Mouse (Mus musculus) cerebellum, adult 9-11 months (tissue): ENCODE measurements at regions not wholly inside any gene's neighbourhood (a gene's known extent, or its start where the extent isn't known, plus 50 kb on each side); places are given as distances from the start of the nearest gene placed in this dataset.

ENCODE experiments used
- DNase-seq: peaks from one replicate; pipeline ENCODE4 v3.0.0; 2022

- no peak for DNase-seq
Measured at GRCm38 (mm10) chr12:25215266-25215665, 118.3 kb upstream of the Id2 start.

- no peak for DNase-seq
Measured at GRCm38 (mm10) chr12:25213782-25214478, 117.0 kb upstream of the Id2 start.

- no peak for DNase-seq
Measured at GRCm38 (mm10) chr12:25211331-25211730, 114.4 kb upstream of the Id2 start.

- DNase-seq: no peak
Measured at GRCm38 (mm10) chr12:25210597-25210996, 113.7 kb upstream of the Id2 start.

GRCm38 (mm10) chr12:25209333-25209728, 112.4 kb upstream of the Id2 start:
- no peak for DNase-seq

GRCm38 (mm10) chr12:25208670-25209332, 111.9 kb upstream of the Id2 start:
- no peak for DNase-seq

GRCm38 (mm10) chr12:25203371-25204067, 106.6 kb upstream of the Id2 start:
- DNase-seq: no peak

- no peak for DNase-seq
Measured at GRCm38 (mm10) chr12:25200161-25200560, 103.2 kb upstream of the Id2 start.

- no peak for DNase-seq
Measured at GRCm38 (mm10) chr12:25197757-25198156, 100.8 kb upstream of the Id2 start.

GRCm38 (mm10) chr12:25196022-25196421, 99.1 kb upstream of the Id2 start:
- DNase-seq: no peak

GRCm38 (mm10) chr12:25192216-25192615, 95.3 kb upstream of the Id2 start:
- no peak for DNase-seq

GRCm38 (mm10) chr12:25190360-25190759, 93.4 kb upstream of the Id2 start:
- no peak for DNase-seq

- DNase-seq: no peak
Measured at GRCm38 (mm10) chr12:25189174-25189761, 92.3 kb upstream of the Id2 start.

- DNase-seq: no peak
Measured at GRCm38 (mm10) chr12:25188556-25188955, 91.6 kb upstream of the Id2 start.

- DNase-seq: no peak
Measured at GRCm38 (mm10) chr12:25187216-25187615, 90.3 kb upstream of the Id2 start.

- no peak for DNase-seq
Measured at GRCm38 (mm10) chr12:25182680-25183079, 85.7 kb upstream of the Id2 start.

- no peak for DNase-seq
Measured at GRCm38 (mm10) chr12:25181317-25181716, 84.4 kb upstream of the Id2 start.

GRCm38 (mm10) chr12:25180861-25181260, 83.9 kb upstream of the Id2 start:
- DNase-seq: no peak

- no peak for DNase-seq
Measured at GRCm38 (mm10) chr12:25180289-25180688, 83.3 kb upstream of the Id2 start.

- no peak for DNase-seq
Measured at GRCm38 (mm10) chr12:25178491-25179115, 81.7 kb upstream of the Id2 start.

- DNase-seq: no peak
Measured at GRCm38 (mm10) chr12:25177827-25178226, 80.9 kb upstream of the Id2 start.

GRCm38 (mm10) chr12:25176565-25176964, 79.6 kb upstream of the Id2 start:
- no peak for DNase-seq

GRCm38 (mm10) chr12:25173064-25173463, 76.1 kb upstream of the Id2 start:
- DNase-seq: no peak
